Mouse (Mus musculus) midbrain, embryonic 12.5 days (tissue): Measurements from ENCODE around the gene Gm10944. TPM values are rescaled to one million over a fixed set of nuclear protein-coding genes. Genes with fewer than 3 reads are reported as not detected.

Source experiments
- ATAC-seq: fragments of 200-750 bp; cut with Nextera tagmentation; 2 replicates; pipeline ENCODE4 v1.8.0; 2017; ENCODE audit warnings: low read depth, moderate TSS enrichment, moderate library complexity; ENCODE audit not compliant: low FRiP score
- H3K27ac ChIP-seq: fragments of 300-500 bp; sonication (generic); replicated peaks from 2 replicates; pipeline ENCODE4 v1.5.1; 2016; ENCODE audit warnings: mild to moderate bottlenecking
- H3K27me3 ChIP-seq: fragments of 300-500 bp; sonication (generic); 2 replicates; pipeline ENCODE4 v1.6.1; 2016; ENCODE audit warnings: mild to moderate bottlenecking
- H3K36me3 ChIP-seq: fragments of 300-500 bp; sonication (generic); 2 replicates; pipeline ENCODE4 v1.6.1; 2016
- H3K4me1 ChIP-seq: fragments of 300-500 bp; sonication (generic); 2 replicates; pipeline ENCODE4 v1.6.1; 2016
- H3K4me2 ChIP-seq: fragments of 300-500 bp; sonication (generic); replicated peaks from 2 replicates; pipeline ENCODE4 v1.6.1; 2016; ENCODE audit warnings: mild to moderate bottlenecking, moderate library complexity
- H3K4me3 ChIP-seq: fragments of 300-500 bp; sonication (generic); 2 replicates; pipeline ENCODE4 v1.5.1; 2016; ENCODE audit warnings: mild to moderate bottlenecking
- H3K9ac ChIP-seq: fragments of 300-500 bp; sonication (generic); replicated peaks from 2 replicates; pipeline ENCODE4 v1.6.1; 2016; ENCODE audit warnings: mild to moderate bottlenecking, moderate library complexity
- H3K9me3 ChIP-seq: fragments of 300-500 bp; sonication (generic); 2 replicates; pipeline ENCODE4 v1.6.1; 2016; ENCODE audit warnings: mild to moderate bottlenecking
- WGBS: fragments of 180-500 bp; shearing (Covaris S2); methylation state at CpG from one replicate; pipeline ENCODE4 v1.1.7; 2016; 5-methylcytosine and 5-hydroxymethylcytosine counted together
- polyA plus RNA-seq: library from polyadenylated mRNA; unstranded; fragments of >200 nt; fragmentation: Nextera tagmentation; extraction: Ambion mirVana; gene quantifications from 2 replicates; pipeline ENCODE4 v1.2.1, GENCODE M21; 2016

The Gm10944 gene
- polyA plus RNA-seq, 1 experiment from 2014 or later: not detected

- H3K4me2 ChIP-seq: no peak overlapping the region
- no peak overlapping the region for H3K9ac ChIP-seq
- H3K36me3 ChIP-seq: no peaks in the 10 kb centered on the region
- no peaks in the 10 kb centered on the region for H3K4me1 ChIP-seq
- no peak overlapping the region for H3K27ac ChIP-seq
- no peak overlapping the region for H3K4me3 ChIP-seq
- ATAC-seq: no peak
- H3K9me3 ChIP-seq: no peaks in the 10 kb centered on the region
- WGBS: 82% methylated on average over 2 of the region's 2 CpGs
- H3K27me3 ChIP-seq: no peaks in the 10 kb centered on the region
Measured at GRCm38 (mm10) chr10:10710837-10711236, 29.7 kb downstream of the Gm10944 start.

DNA sequence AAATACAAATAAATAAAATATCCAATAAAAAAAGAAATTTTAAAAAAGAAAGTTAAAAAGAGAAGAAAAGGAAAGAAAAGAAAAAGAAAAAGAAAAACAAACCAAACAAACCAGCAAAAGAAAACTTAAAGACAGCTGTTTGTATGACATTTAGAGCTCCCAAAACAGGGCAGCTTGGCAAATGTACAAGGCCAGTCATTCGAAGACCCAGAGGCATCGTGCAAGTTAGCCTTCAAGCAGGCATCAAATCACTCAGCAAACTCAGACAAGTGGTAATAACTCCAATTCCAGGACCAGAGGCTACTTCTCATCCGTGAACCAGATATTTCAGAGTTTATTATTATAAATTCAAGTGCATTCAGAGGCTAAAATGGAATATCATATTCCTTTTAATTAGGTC lies 45.4 kb downstream of the Gm10944 start:
- Histone ChIP-seq H3K4me2 (no peak overlapping the region), H3K9ac (no peak overlapping the region), H3K27ac (no peak overlapping the region), H3K4me3 (no peak overlapping the region), H3K9me3 (no peaks in the 10 kb centered on the region), H3K27me3 (no peaks in the 10 kb centered on the region), H3K36me3 (no peaks in the 10 kb centered on the region), H3K4me1 (no peaks in the 10 kb centered on the region)
- no peak for ATAC-seq
- 90% methylated on average over 3 of the region's 3 CpGs for WGBS

Other genes with a start within 250 kb of the Gm10944 start
- 0.11 and 0.14 TPM in 2 replicates for gene Adgb, start 209.0 kb upstream of the Gm10944 start, polyA plus RNA-seq
- gene Rab32, start 123.1 kb upstream of the Gm10944 start, polyA plus RNA-seq: 10.5 and 11.1 TPM in 2 replicates